13 mouse cellular contexts compared by ENCODE assay signal in genomic region chr17:31843891-31844290, GRCm38 (mm10). TPM values are rescaled to one million over a fixed set of nuclear protein-coding genes. Genes with fewer than 3 reads are reported as not detected.
DNase-seq lines count a peak whose midpoint lies in the region; ATAC-seq and TF ChIP-seq lines count a peak whose summit lies in the region.
"Had no signal": no experiment of that assay in that cellular context is flagged by ENCODE, and none has a peak within 500 bp of the region (broad histone marks: within the 10 kb centered on the region; RNA-seq: fewer than 3 reads in every experiment).

No protein-coding gene starts in this region.

- intact Hi-C loops in gastrocnemius, adult 2 months (cut with DNase I), result no loop called here

- TF ChIP-seq POLR2A in liver, adult 2 months (IDR thresholded peaks at IDR 0.05; ENCODE audit: extremely low read depth, insufficient read depth, low read length), result no peak
- no peak for TF ChIP-seq POLR2A in bone marrow macrophage, adult 2 months (IDR thresholded peaks at IDR 0.05; ENCODE audit: borderline replicate concordance, low read depth, low read length)

- H3K4me3 ChIP-seq in gastrocnemius, adult 2 months, result no peak overlapping the region
- H3K4me3 ChIP-seq in liver, adult 2 months (ENCODE audit: insufficient read depth, low read depth, low read length), result no peak overlapping the region
- H3K4me3 ChIP-seq in bone marrow macrophage, adult 2 months (ENCODE audit: insufficient read depth, low read length), result no peak overlapping the region
- H3K4me3 ChIP-seq: left cerebral cortex, adult 2 months; midbrain, embryonic 13.5 days had no signal

- no peak for TF ChIP-seq CTCF in gastrocnemius, adult 2 months (IDR thresholded peaks at IDR 0.05)
- no peak for TF ChIP-seq CTCF in liver, adult 2 months (IDR thresholded peaks at IDR 0.05; ENCODE audit: low read depth, low read length)
- no peak for TF ChIP-seq CTCF in bone marrow macrophage, adult 2 months (IDR thresholded peaks at IDR 0.05; ENCODE audit: low read depth, low read length)

- no peak overlapping the region for H3K9ac ChIP-seq in liver, adult 2 months (ENCODE audit: low read depth, low read length)
- H3K9ac ChIP-seq: liver, embryonic 14.5 days; midbrain, embryonic 13.5 days had no signal

- H3K27ac ChIP-seq in gastrocnemius, adult 2 months, result peak overlapping the region; percentile 50
- no peak overlapping the region for H3K27ac ChIP-seq in liver, adult 2 months (replicated peaks; ENCODE audit: insufficient read depth, low read depth, low read length)
- H3K27ac ChIP-seq in bone marrow macrophage, adult 2 months (ENCODE audit: insufficient read depth, low read depth, low read length), result peak overlapping the region; percentile 3; the same call in 1 of the 2 replicates
- H3K27ac ChIP-seq: left cerebral cortex, adult 2 months; liver, embryonic 14.5 days; midbrain, embryonic 13.5 days had no signal

- peaks cover 17% of the 10 kb centered on the region for H3K4me1 ChIP-seq in liver, adult 2 months (ENCODE audit: control insufficient read depth, insufficient read depth, low read length)
- H3K4me1 ChIP-seq in bone marrow macrophage, adult 2 months (ENCODE audit: control insufficient read depth, insufficient read depth, low read length), result peaks cover 38% of the 10 kb centered on the region
- H3K4me1 ChIP-seq: midbrain, embryonic 13.5 days had no signal

- no peak for DNase-seq in gastrocnemius, adult 2 months
- no peak for DNase-seq in gastrocnemius, adult 8-10 months (ENCODE audit: low spot score in 2 of 2)
- peak; percentile 39 for DNase-seq in liver, adult 2 months (ENCODE audit: extremely low read depth, low read depth, low spot score)
- DNase-seq in liver, result no peak
- peak; percentile 59 for DNase-seq in lung, postnatal 10 days
- DNase-seq in right cerebral cortex, postnatal 4 days, result no peak
- DNase-seq: cerebellum, adult 11 months; kidney, postnatal 4 days had no signal

- H3K36me3 ChIP-seq in liver, adult 2 months (ENCODE audit: control insufficient read depth, insufficient read depth, low read length), result peaks cover 13% of the 10 kb centered on the region; the same call in 1 of the 2 replicates

- H3K27me3 ChIP-seq in liver, adult 2 months (ENCODE audit: control insufficient read depth, insufficient read depth, low read length), result no peaks in the 10 kb centered on the region
- H3K27me3 ChIP-seq: midbrain, embryonic 13.5 days had no signal

- H3K79me2 ChIP-seq in liver, adult 2 months (ENCODE audit: control insufficient read depth, insufficient read depth, low read length), result no peaks in the 10 kb centered on the region

- ATAC-seq in megakaryocyte progenitor cell, adult 5-6 weeks (replicated peaks; ENCODE audit: poor library complexity), result no peak

- WGBS in liver, adult 2 months, result 9% methylated on average over 1 of the region's 1 CpGs

RNA-seq across cellular contexts. Expression of gene Sik1, which starts 11.7 kb away (rescaled TPM):
- 10 to 100 TPM; 13.4 to 58.6 TPM for total RNA-seq in gastrocnemius, adult 2 months (2021)
- 10 to 100 TPM in 2 of 4 experiments, 1 to 10 TPM in 2; 7.8 to 22.8 (median 13.9) TPM for total RNA-seq in gastrocnemius, adult 8-10 months (2022)
- 2.7 and 6.6 TPM in 2 replicates for total RNA-seq in liver, adult 2 months (2014; rRNA removed)
- polyA plus RNA-seq in liver, adult 2 months (2012; rRNA removed), result 8.0 and 10.5 TPM in 2 replicates
- polyA plus RNA-seq in bone marrow macrophage, adult 2 months (2012; ENCODE audit: insufficient read depth, insufficient read length, missing spikeins), result 24.8 and 25.7 TPM in 2 replicates
- 10.9 and 13.8 TPM in 2 replicates for total RNA-seq in megakaryocyte progenitor cell, adult 5-6 weeks (2015)
- total RNA-seq in megakaryocyte progenitor cell, adult 5-6 weeks (2017), result 11.5 and 15.1 TPM in 2 replicates

Comparison
In these comparisons a context has a peak if more than half of its experiments do, and no peak if none do; other contexts are left out.
1. DNase-seq: peak in liver, adult 2 months (single experiment) and lung, postnatal 10 days (single experiment); none in gastrocnemius, adult 2 months (single experiment), gastrocnemius, adult 8-10 months (0 of 2), liver (single experiment) and right cerebral cortex, postnatal 4 days (single experiment).